Mouse (Mus musculus) gastrocnemius, postnatal 25 days (tissue): ENCODE data around the gene BC055324. TPM values are rescaled to one million over a fixed set of nuclear protein-coding genes. Genes with fewer than 3 reads are reported as not detected.

ENCODE experiments used
- DNase-seq: peaks from one replicate; pipeline ENCODE4 v3.0.0; 2022
- total RNA-seq, 2 experiments: library from RNA; stranded (reverse); gene quantifications; 1 replicate in 1 of 2; 2 replicates in 1 of 2; pipeline ENCODE4 v1.2.3; 2021

BC055324 gene
- total RNA-seq, 2 experiments from 2014 or later = 0.15 to 0.16 TPM

DNA sequence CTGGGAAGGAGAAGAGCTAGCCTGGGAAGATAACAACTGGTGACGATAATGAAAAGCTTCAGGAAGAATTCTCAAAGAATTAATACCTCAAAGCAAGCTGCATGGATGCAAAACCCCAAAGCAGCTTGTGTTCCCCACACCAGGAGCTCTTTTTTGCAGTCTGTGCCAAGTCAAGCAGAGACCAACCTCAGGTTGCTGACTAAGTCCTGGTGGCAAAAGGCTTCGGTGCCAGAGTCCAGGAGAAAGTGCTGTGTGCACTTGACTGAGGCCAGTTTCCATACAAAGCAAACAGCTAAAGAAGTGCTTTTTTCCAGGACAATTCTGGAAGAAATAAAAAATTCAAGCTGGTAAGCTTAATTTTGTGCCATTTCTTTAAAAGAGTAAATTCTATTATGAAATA, 41.2 kb downstream of the BC055324 start:
- no peak for DNase-seq

DNA sequence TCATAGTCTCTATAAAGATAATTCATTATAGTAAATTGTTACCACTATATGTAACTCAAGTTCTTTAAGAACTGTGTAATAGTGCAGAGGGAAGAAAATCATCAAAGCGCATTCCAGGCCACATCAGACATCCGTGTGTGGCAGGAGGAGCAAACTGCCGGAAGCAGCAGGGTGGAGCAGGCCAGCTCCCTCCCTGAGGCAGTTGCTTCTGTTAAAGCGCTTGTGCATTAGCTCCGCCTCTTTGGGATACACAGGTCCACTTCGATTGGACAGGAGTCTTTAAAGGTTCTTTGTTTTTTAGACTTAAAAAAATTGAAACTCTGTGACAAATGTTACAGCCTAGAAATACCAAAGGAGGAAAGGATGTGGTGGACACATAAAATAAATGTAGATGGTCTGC, 52.5 kb downstream of the BC055324 start:
- no peak for DNase-seq

DNA sequence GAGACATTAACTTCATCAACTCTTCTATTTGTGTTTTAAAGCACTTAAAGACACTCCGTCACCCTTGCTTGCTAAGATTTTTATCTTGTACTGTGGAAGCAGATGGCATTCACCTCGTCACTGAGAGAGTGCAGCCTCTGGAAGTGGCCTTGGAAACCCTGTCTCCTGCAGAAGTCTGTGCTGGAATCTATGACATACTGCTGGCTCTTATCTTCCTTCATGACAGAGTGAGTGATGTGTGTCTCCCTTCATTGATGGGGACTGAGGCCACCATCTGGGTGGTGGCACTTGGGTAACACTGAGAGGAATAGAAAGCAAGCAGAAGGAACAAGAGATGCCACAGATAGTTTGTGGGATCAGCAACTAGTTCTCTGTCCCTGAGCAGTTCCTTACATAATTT, 60.0 kb downstream of the BC055324 start:
- no peak for DNase-seq

DNA sequence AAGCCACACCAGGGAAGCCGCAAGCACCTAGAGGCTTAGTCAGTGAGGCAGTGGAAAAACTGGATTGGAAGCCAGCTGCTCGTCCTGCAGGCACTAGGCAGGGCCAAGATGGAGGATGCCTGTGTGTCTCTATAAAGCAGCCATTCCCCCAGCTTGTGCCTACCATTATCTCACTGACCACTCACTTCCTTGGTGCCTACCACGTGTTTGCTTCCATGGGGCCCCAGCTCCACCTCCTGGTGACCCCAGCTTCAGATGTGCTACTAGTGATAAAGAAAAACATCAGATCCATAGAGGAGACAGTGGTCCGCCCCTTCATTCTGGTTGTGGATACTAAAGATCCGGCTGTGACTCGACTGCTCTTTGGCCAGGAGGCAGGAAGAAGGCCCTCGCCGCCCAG, 62.8 kb downstream of the BC055324 start:
- DNase-seq = no peak

DNA sequence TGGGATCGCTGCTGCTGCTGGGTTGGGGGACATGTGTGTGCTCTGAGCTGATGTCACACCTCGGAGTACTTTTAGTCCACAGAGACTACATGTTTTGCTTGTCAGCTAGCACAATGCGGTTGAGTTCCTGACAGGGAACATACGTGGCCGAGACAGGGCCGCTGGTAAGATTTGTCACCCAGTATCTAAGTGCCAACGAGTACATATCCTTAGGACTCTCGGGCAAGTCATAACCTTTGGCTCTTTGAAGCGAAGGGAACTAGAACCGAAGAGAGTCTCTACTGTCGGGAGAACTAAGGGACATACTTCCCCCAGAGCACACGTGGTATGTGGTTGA, 64.2 kb downstream of the BC055324 start:
- DNase-seq = no peak

DNA sequence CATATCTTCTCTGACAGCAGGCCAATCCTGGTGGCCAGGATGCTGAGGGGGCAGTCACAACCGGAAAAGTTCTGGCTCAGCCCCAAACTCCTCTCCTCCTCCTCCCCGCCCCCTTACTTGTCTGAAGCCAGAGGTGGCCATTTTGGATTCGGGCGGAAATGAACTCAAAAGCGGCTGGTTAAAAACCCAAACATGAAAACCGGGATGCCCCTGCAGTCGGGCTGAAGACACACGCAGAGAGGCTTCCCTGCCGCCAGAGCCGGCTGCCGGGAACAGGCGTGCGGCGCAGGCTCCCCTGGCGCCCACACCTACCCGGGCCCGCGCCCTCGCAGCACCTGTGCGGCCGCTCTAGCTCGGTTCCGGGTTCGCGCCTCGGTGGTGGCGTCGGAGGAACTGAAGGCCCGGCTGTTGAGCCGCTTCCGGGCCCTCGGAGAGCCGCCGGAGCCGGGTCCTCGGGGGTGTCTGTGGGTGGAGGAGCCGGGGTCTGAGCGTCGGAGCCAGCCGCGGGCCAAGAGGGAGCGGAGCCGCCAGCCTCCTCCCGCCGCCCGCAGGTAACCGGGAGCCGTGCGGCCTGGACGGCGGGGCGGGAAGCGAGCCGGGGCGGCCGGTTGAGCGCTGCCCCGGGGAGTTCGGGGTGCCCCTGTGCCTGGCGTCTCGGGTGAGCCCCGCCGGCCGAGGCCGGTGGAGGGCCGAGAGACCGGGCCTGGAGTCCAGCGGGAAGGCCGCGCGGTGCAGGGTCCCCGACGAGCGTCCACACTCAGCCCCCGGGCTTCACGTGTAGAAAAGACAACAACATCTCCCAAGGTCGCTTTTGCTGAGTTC, 64.7 kb downstream of the BC055324 start:
- DNase-seq = peak; percentile 83

DNA sequence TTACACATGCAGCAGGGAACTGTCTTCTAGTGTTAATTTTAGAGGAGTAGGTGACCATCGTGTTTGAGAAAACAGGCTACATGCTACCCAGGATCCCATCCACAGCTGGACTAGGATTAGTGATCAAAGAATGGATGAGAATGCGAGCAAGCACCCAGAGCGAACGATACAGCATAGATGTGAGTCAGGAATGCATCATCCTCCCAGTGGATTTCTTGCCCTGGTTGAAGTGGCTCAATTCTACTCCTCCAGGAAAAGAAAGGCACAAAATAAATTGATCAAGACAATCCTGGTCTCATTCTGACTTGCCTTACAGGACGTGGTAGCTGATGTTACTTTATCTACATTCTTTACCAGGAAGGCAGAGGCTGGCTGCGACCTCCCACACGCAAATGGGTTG, 65.8 kb downstream of the BC055324 start, which contains the start of gene Scyl3:
Gene Scyl3, plus strand, starts transcription at position 255 of the 400 bp plus-strand sequence.
- no peak for DNase-seq

DNA sequence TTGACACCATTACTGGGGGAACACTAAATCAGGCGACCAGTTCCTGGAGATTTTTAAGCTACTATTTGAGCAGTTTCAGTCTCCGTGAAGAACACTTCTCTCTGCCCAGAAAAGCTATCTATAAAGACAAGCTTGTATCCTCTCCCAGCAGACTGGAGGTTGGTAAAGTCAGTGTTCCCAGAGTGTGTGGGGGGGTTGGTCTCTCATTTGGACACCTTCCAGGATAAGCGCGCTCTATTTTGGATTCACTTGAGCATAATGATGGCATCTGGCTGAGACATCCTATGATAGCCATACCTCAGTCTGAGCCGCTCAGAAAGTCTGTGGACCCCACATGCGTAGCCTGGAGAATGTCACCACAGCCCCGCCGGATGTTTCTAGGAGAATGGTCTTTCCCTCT, 70.5 kb downstream of the BC055324 start:
- DNase-seq = no peak

DNA sequence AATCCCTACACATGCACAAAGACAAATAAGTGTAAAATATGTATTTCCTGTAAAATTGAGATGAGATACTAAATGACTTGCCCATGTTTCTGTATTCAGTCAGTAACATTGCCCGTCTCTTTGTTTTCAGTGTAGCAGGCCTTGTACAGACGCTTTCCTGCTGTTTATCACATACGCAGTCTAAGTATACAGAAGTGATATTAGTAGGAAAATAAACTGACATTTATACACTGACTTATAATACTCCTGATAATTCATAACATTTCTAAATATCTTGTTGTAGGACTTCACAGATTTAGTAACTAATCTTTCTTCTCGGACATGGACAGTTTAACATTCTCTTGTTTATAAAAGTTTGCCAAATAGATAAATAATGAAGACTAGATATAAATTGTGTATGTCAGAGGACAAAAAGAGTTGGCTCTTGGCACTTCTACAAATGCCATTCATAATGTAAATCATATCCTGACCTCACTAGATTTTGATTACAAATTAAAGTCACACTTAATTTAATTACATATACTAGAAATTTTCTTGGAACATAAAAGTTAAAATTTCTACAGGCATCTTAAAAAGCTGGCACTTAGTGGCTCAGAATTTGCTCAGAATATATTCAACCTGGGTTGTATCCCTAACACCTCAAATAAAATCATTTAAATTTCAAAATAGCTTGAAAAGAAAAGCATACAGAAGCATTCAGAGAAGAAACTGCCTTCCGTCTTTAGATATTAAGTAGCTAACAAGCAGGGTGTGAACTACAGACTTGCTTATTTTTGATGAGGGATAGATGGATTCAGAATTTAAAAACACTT, 77.0 kb downstream of the BC055324 start:
- DNase-seq = no peak

DNA sequence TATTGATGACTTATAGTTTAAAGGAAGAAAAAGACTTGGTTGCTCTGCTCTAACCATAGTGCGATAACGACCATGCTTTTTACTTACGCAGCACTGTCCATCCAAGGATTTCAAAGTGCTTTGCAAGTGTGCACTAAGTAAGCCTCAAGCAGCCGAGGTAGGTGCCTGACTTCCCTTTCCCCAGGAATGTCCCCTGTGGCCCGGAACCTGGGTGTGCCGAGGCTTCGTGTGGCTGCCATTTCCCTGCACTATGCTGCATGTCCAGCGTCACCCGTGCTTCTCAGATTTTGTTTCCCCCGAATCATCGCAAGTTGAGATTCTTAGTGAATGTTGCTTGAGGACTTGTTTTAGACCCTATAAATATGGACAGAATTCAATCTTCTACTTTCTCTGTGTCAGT, 82.6 kb downstream of the BC055324 start:
- DNase-seq = no peak

DNA sequence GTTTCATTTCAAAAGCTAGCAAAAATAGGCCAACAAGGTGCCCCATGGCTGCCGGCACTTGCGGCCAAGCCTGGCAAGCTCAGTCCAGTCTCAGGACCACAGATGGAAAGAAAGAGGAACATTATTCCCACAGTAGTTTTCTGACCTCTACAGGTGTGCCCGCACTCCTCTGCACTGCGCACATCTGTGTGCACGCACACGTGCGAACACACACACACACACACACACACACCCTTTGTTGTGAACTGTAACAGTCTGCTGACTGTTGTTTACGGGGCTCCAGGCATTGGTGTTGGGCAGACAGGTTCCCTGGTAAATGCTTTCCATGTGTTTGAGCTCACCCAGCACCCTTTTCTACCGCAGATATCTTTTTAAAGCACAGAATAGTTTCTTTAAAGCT, 83.8 kb downstream of the BC055324 start:
- DNase-seq = no peak

DNA sequence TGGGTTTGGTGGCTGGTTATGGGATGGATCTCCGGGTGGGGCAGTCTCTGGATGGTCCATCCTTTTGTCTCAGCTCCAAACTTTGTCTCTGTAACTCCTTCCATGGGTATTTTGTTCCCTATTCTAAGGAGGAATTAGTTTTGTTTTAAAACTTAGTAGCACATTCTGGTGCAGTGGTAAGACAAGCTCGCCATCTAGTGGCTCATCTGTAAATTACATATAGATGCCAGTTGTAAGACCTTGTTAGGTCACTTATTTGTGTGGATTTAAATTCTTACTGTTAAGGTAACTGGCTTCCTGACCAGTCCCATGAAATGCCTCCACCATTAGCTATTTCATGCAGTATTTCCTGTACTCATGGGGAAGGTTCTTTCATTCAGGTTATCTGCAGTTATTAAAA, 84.3 kb downstream of the BC055324 start:
- DNase-seq = no peak

DNA sequence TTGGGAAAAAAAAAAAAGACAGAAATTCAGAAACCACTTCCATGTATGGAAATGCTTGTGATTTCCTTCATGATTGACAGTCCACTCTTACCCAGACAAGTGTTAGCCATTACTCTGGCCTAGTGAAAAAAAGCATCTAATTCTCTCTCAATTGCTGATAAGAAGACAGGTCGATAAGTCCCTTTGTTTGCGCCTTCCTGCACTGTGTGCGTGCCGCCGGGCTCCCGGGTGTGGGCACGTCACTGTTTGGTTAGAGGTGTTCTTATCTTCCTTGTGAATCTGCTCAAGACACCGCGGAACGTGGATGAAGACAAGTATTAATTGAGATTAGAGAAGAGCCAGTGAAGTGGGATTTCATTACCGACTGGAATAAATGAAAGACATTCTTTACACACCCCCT, 86.2 kb downstream of the BC055324 start:
- no peak for DNase-seq

DNA sequence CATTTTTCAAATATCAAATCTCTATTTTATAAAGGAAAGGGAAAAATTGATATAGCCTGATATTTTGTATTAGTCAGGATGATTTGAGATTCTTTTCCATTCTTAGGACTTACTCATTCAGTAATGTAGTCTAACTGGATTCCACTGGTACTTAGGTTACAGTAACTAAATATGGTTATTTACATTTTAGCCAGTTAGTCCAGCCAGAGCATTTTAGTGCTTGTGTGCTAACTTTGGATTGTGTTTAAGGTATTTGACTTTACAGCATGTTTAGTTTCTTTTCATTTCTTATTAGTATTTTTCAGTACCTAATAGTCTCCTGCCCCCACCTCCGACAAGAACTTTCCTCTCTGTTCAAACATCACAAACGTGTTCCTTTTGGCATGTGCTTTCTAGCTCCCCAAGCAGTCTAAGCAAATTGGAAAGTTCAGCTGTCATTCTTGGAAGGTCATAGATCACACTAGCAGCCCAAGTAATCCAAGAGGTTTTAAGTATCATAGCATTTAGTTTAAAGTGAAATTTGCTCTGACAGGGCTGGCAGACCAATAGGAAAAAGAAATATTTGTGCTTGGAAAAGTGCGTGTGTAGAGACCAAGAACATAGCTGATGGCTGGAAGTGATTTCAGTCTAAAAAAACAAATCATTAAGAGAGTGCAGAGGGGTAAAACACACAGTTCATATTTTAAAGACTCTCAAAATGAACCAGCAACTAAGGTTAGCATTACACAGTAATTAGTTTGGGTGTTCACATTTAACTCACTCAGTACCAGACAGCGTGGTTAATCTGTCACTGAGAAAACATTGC, 87.4 kb downstream of the BC055324 start:
- no peak for DNase-seq

DNA sequence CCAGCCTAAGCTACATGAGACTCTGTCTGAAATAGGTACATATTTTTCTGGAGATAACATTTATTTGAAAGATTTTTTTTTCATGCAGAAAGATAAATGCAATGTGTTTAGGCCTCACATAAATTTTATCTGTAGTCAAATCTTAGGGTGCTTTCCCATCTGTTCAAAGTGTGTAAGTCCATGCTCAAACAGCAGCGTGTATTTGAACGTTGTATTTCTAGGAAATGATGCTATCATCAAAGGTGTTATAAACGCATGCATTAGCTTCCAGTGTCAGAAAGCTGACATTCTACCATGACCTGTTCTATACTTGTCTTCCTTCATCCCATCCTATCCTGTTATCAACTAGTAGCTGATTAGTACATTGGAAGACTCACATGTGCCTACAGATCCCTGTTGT, 91.2 kb downstream of the BC055324 start:
- no peak for DNase-seq

DNA sequence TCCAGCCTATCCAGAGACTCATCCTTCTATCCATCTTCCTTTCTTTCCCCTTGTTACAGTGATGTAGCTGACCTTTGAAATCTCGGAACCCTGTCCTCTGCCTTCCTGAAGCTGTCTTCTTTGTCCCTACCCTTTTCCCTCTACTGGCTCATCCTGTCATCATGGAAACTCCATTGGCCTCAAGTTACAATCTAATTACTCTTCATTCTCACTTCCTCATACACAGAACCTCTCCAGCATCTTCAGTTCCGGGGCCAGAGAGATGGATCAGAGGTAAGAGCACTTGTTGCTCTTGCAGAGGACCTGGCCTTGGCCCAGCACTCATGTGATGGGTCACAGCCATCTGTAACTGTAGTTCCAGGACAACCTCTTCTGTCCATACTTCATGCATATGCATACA, 94.4 kb downstream of the BC055324 start:
- DNase-seq = no peak

DNA sequence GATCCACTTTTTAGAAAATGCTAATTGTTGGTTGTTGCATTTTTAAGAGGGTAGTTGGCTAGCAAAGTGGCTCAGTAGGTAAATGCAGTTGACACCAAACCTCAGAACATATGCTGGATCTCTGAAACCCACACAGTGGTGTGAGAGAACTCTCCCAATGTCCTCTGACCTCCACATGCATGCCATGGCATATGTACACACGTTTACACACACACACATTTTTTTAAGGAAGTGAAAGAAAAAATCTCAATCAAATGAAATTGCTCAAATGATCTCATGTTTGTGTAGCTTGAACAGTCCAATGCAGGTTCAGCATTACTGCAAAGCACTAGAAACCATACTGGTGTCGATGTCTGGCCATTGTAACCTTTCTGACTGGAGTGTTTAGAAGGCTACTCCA, 95.0 kb downstream of the BC055324 start:
- no peak for DNase-seq

DNA sequence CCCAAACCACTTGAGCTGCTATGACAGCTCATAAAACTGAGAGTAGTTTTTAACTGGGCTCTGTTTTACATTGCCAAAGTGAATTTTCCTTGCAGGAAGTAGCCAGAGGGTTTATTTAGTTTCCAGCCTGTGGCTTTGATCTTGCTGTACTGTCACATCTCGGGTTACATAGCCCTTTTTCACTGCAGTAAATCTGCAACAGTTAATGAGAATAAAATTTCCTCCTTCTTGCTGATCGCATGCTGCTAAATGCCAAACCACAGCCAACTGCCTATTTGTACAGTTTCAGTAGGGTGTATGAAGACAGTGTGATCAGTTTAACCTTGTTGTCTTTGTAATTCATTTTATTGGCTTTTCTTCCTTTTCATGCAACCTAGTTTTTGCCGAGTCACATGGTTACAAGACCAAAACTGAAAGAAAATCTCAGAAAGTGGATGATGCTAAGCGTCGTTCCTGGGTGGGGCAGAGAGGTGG, 96.3 kb downstream of the BC055324 start:
- DNase-seq = no peak
